Mouse (Mus musculus) ES-Bruce4 (cell line): ENCODE data around the gene Kdm5b.

ENCODE experiments used
- CTCF ChIP-seq: IDR thresholded peaks from one replicate; pipeline ENCODE4 v1.8.1; 2011; ENCODE audit warnings: low read depth, low read length
- EP300 ChIP-seq: IDR thresholded peaks from 2 replicates; pipeline ENCODE4 v1.6.1; 2011; ENCODE audit warnings: low read depth, low read length; ENCODE audit not compliant: insufficient read depth
- POLR2A ChIP-seq: IDR thresholded peaks from one replicate; pipeline ENCODE4 v1.8.1; 2011; ENCODE audit warnings: low read length; ENCODE audit not compliant: insufficient read depth

DNA sequence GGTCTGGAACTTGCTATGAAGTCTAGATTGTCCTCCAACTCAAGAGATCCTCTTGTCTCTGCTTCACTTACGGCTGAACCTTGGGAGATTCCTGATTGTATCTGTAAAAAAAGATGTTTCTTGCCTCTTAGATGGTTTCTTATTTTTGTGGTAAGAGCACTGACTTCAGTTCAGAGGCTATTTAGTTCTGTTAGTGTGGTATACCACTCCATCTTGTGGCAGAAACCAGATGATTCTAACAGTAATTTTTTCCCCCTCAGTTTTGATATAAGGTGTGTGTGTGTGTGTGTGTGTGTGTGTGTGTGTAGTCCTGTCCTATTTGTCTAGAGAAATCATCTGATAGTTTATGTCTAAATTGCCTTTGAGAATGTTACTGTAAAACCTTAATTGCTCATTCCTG is 47.3 kb downstream of the Kdm5b start:
- no peak for TF ChIP-seq CTCF
- TF ChIP-seq POLR2A, result no peak
- no peak for TF ChIP-seq EP300
